Mouse (Mus musculus): ENCODE data around the gene Tmcc1.

- no peak for TF ChIP-seq POLR2A (IDR thresholded peaks at IDR 0.05; ENCODE audit: insufficient read depth, low read length)
- no peak for TF ChIP-seq CTCF (IDR thresholded peaks at IDR 0.05; ENCODE audit: low read depth, low read length)
These were observed 179.2 kb downstream of the Tmcc1 start for GRCm38 (mm10) chr6:116014111-116014510.
